Mouse (Mus musculus) CH12.LX (cell line): ENCODE measurements around the gene BC034090. TPM values are rescaled to one million over a fixed set of nuclear protein-coding genes. Genes with fewer than 3 reads are reported as not detected.

Experiments used
- DNase-seq: peaks from one replicate; pipeline ENCODE4 v3.0.0-alpha.2; 2013; ENCODE audit errors: extremely low read depth
- H3K27ac ChIP-seq: 2 replicates; pipeline ENCODE4 v1.5.1; 2012; ENCODE audit warnings: low read depth, mild to moderate bottlenecking, control low read depth, moderate library complexity; ENCODE audit not compliant: insufficient read depth
- H3K27me3 ChIP-seq: replicated peaks from 2 replicates; pipeline ENCODE3; 2012; ENCODE audit warnings: inconsistent platforms
- H3K36me3 ChIP-seq, 2 experiments: replicated peaks in 1 of 2; 2 replicates each; pipeline versions ENCODE3 to v1.6.1; 2012; ENCODE audit warnings: inconsistent platforms in 1 of 2, low read length in 1 of 2, mild to moderate bottlenecking in 1 of 2, mixed read lengths in 1 of 2, moderate library complexity in 1 of 2; ENCODE audit not compliant: control insufficient read depth in 1 of 2, insufficient read depth in 1 of 2
- H3K4me1 ChIP-seq, 2 experiments: 2 replicates each; pipeline ENCODE4 v1.6.1; 2012; ENCODE audit warnings: inconsistent platforms in 1 of 2, moderate library complexity in 1 of 2; ENCODE audit not compliant: insufficient read depth in 2 of 2, control insufficient read depth in 1 of 2
- H3K4me2 ChIP-seq: 2 replicates; pipeline ENCODE4 v1.6.1; 2012; ENCODE audit warnings: low read depth, mild to moderate bottlenecking, control low read depth; ENCODE audit not compliant: poor library complexity, insufficient read depth, severe bottlenecking
- H3K4me3 ChIP-seq, 3 experiments: fragments of 150-350 bp in 1 of 3; sonication (generic) in 1 of 3; replicated peaks in 1 of 3; 2 replicates each; pipeline versions ENCODE3 to v1.5.1; 2011 to 2012; ENCODE audit warnings: low read depth in 2 of 3, low read length in 2 of 3, mild to moderate bottlenecking in 2 of 3, moderate library complexity in 2 of 3, control low read depth in 1 of 3, improper control_type of control experiment in 1 of 3, inconsistent platforms in 1 of 3, mixed read lengths in 1 of 3; ENCODE audit not compliant: poor library complexity in 1 of 3
- H3K79me2 ChIP-seq: replicated peaks from 2 replicates; pipeline ENCODE4 v1.6.1; 2012; ENCODE audit warnings: mild to moderate bottlenecking, moderate library complexity; ENCODE audit not compliant: control insufficient read depth, poor library complexity, insufficient read depth, severe bottlenecking; ENCODE audit errors: extremely low read depth
- H3K9ac ChIP-seq: 2 replicates; pipeline ENCODE4 v1.6.1; 2012; ENCODE audit warnings: low read depth, mild to moderate bottlenecking, control low read depth, moderate library complexity; ENCODE audit not compliant: insufficient read depth
- H3K9me3 ChIP-seq: replicated peaks from 2 replicates; pipeline ENCODE3; 2012; ENCODE audit warnings: low read length, inconsistent platforms, mixed read lengths
- BHLHE40 ChIP-seq: IDR thresholded peaks from 2 replicates; pipeline ENCODE4 v1.6.1; 2011; ENCODE audit warnings: mild to moderate bottlenecking, low read depth, low read length, improper control_type of control experiment
- CHD2 ChIP-seq: IDR thresholded peaks from 2 replicates; pipeline ENCODE4 v1.6.1; 2011; ENCODE audit warnings: low read length, improper control_type of control experiment
- ELF1 ChIP-seq: IDR thresholded peaks from 2 replicates; pipeline ENCODE4 v1.6.1; 2014; ENCODE audit warnings: low read depth, mild to moderate bottlenecking, inconsistent platforms, low read length, improper control_type of control experiment
- ETS1 ChIP-seq: conservative IDR thresholded peaks from 2 replicates; pipeline ENCODE4 v1.6.1; 2012; ENCODE audit warnings: low read depth, mild to moderate bottlenecking, inconsistent platforms, low read length, improper control_type of control experiment, moderate library complexity
- IRF4 ChIP-seq: IDR thresholded peaks from 2 replicates; pipeline ENCODE4 v1.6.1; 2014; ENCODE audit warnings: low read depth, mild to moderate bottlenecking, inconsistent platforms, low read length, improper control_type of control experiment
- JUN ChIP-seq: IDR thresholded peaks from 2 replicates; pipeline ENCODE4 v1.6.1; 2011; ENCODE audit warnings: low read depth, mild to moderate bottlenecking, low read length, improper control_type of control experiment, moderate library complexity; ENCODE audit not compliant: insufficient read depth
- JUND ChIP-seq: conservative IDR thresholded peaks from 2 replicates; pipeline ENCODE4 v1.6.1; 2011; ENCODE audit warnings: low read depth, low read length, improper control_type of control experiment
- MAFK ChIP-seq: IDR thresholded peaks from 2 replicates; pipeline ENCODE4 v1.6.1; 2011; ENCODE audit warnings: low read length, improper control_type of control experiment; ENCODE audit not compliant: insufficient replicate concordance
- MEF2A ChIP-seq: IDR thresholded peaks from 2 replicates; pipeline ENCODE4 v1.6.1; 2014; ENCODE audit warnings: low read depth, mild to moderate bottlenecking, inconsistent platforms, low read length, improper control_type of control experiment, borderline replicate concordance
- MYC ChIP-seq: IDR thresholded peaks from 2 replicates; pipeline ENCODE4 v1.6.1; 2011; ENCODE audit warnings: low read depth, mild to moderate bottlenecking, improper control_type of control experiment, low read length
- NELFE ChIP-seq: IDR thresholded peaks from 2 replicates; pipeline ENCODE4 v1.6.1; 2011; ENCODE audit warnings: low read depth, low read length, improper control_type of control experiment
- PAX5 ChIP-seq: IDR thresholded peaks from 2 replicates; pipeline ENCODE4 v1.6.1; 2012; ENCODE audit warnings: low read length, inconsistent platforms, mixed read lengths
- POLR2AphosphoS2 ChIP-seq: IDR thresholded peaks from 2 replicates; pipeline ENCODE4 v1.6.1; 2011; ENCODE audit warnings: low read depth, low read length, improper control_type of control experiment
- RCOR1 ChIP-seq: conservative IDR thresholded peaks from 2 replicates; pipeline ENCODE4 v1.6.1; 2012; ENCODE audit warnings: low read depth, mild to moderate bottlenecking, inconsistent platforms, low read length, improper control_type of control experiment
- SIN3A ChIP-seq: IDR thresholded peaks from 2 replicates; pipeline ENCODE4 v1.6.1; 2012; ENCODE audit warnings: low read length, improper control_type of control experiment, inconsistent platforms
- TBP ChIP-seq: conservative IDR thresholded peaks from 2 replicates; pipeline ENCODE4 v1.6.1; 2011; ENCODE audit warnings: low read depth, low read length, improper control_type of control experiment
- TCF12 ChIP-seq: IDR thresholded peaks from 2 replicates; pipeline ENCODE4 v1.6.1; 2014; ENCODE audit warnings: low read depth, mild to moderate bottlenecking, inconsistent platforms, low read length, improper control_type of control experiment
- UBTF ChIP-seq: IDR thresholded peaks from 2 replicates; pipeline ENCODE4 v1.6.1; 2012; ENCODE audit warnings: low read depth, mild to moderate bottlenecking, inconsistent platforms, low read length, improper control_type of control experiment, moderate library complexity
- USF1 ChIP-seq: IDR thresholded peaks from 2 replicates; pipeline ENCODE4 v1.6.1; 2014; ENCODE audit warnings: low read depth, mild to moderate bottlenecking, inconsistent platforms, low read length, improper control_type of control experiment
- ZKSCAN1 ChIP-seq: IDR thresholded peaks from 2 replicates; pipeline ENCODE4 v1.6.1; 2012; ENCODE audit warnings: low read depth, inconsistent platforms, low read length, improper control_type of control experiment, borderline replicate concordance
- ZMIZ1 ChIP-seq: IDR thresholded peaks from 2 replicates; pipeline ENCODE4 v1.6.1; 2012; ENCODE audit warnings: low read depth, mild to moderate bottlenecking, inconsistent platforms, low read length, improper control_type of control experiment
- ZNF384 ChIP-seq: IDR thresholded peaks from 2 replicates; pipeline ENCODE4 v1.6.1; 2012; ENCODE audit warnings: low read depth, low read length, improper control_type of control experiment, inconsistent platforms
- dilution Hi-C: fragments of 300-500 bp; cut with MboI; formaldehyde crosslinking; loops from 2 replicates; pipeline ENCODE4 v1.14.3; 2020; ENCODE audit warnings: low sequenced_read_pairs; ENCODE audit not compliant: extremely low pct_unique_long_range_greater_than_20kb, extremely low pct_ligation_motif_present
- in situ Hi-C: fragments of 300-500 bp; cut with MboI; formaldehyde crosslinking; loops from 3 replicates; pipeline ENCODE4 v1.14.3; 2019; ENCODE audit warnings: low sequenced_read_pairs, low pct_ligation_motif_present, low pct_unique_long_range_greater_than_20kb, mixed read lengths
- polyA plus RNA-seq: library from polyadenylated mRNA; unstranded; fragments of >175 nt; gene quantifications from 2 replicates; pipeline ENCODE4 v1.2.1, GENCODE M21; 2012; ENCODE audit warnings: low read depth; ENCODE audit not compliant: insufficient read length
- total RNA-seq, 2 experiments: library from RNA; depleted of rRNA; stranded (reverse); fragments of 300-350 nt in 1 of 2; fragments of >200 nt in 1 of 2; gene quantifications; 2 replicates each; pipeline ENCODE4 v1.2.3; 2012 to 2014

The BC034090 gene
- total and polyA plus RNA-seq, 3 experiments: 1.6 to 4.6 (median 3.0) TPM

GRCm38 (mm10) chr1:155293446-155293845 lies 49.2 kb upstream of the BC034090 start (continued):
- TF ChIP-seq MAFK: no peak
- TF ChIP-seq JUND: 0 out of 2 replicates have a peak, but pooled peaks have one; percentile 37
- no peak for TF ChIP-seq SIN3A
- no peak for TF ChIP-seq UBTF
- TF ChIP-seq ZMIZ1: no peak
- no peak for TF ChIP-seq MYC
- TF ChIP-seq POLR2AphosphoS2: no peak
- no peak for TF ChIP-seq USF1
- TF ChIP-seq ELF1: no peak
- no peak for TF ChIP-seq TBP

DNA sequence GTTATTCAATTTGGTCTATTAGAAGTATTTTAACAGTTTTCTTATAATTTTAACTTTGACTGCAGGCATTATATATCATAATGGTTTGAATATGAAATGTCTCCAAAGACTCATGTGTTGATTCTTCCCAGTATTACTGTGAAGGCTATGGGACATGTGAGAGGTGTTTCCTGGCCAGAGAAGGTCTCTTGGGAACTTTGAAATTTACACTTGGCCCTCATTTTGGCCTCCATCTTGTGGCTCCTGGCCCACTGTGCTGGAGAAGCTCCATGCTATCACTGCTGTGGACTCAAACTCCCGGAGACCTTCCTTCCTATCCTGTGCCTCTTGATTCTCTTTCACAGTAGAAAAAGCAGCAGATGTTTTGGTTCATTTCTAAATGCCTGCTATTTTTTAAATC lies 45.2 kb upstream of the BC034090 start:
- H3K9ac ChIP-seq: no peak overlapping the region
- no peak overlapping the region for H3K4me2 ChIP-seq
- no peaks in the 10 kb centered on the region for H3K9me3 ChIP-seq
- peaks cover 15 to 59% of the 10 kb centered on the region in 2 experiments for H3K36me3 ChIP-seq
- dilution Hi-C loops: no loop called here
- no peak overlapping the region for H3K4me3 ChIP-seq
- H3K27ac ChIP-seq: no peak overlapping the region
- TF ChIP-seq ZNF384 (no peak), ELF1 (no peak), JUN (no peak), ZKSCAN1 (no peak), MEF2A (no peak), MYC (no peak), NELFE (no peak), RCOR1 (no peak), TBP (no peak), CHD2 (no peak), PAX5 (no peak)
- TF ChIP-seq, all 38 proteins: peak for 0
- no peak for DNase-seq
- in situ Hi-C loops: loop anchor here (5.0 kb wide), 1 partner anchor 62 kb away; no protein-coding TSS in a partner anchor
- H3K27me3 ChIP-seq: no peaks in the 10 kb centered on the region
- no peaks in the 10 kb centered on the region for H3K79me2 ChIP-seq
- peaks cover 0 to 9% of the 10 kb centered on the region in 2 experiments; a peak in 2 of 4 replicates for H3K4me1 ChIP-seq

DNA sequence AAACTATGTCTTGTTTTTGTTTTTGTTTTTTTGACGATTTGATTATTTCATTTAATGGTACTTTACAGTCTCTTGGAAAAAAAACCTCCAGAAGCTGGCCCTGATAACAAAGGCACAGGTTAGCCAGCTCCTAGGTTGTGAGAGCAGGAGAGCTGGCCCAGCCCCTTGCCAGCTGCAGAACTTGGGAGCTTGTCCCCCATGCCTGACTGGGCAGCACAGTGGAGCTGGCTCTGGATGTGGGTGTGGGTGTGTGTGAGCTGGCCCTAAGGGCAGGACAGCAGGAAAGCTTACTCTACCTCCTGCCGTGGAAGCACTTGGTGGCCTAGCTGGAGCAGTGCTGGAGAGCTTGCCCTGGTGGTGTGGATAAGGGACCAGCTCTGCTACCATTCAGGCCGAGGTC lies 43.8 kb upstream of the BC034090 start:
- Histone ChIP-seq H3K4me2 (no peak overlapping the region), H3K4me3 (no peak overlapping the region), H3K27me3 (no peaks in the 10 kb centered on the region), H3K79me2 (no peaks in the 10 kb centered on the region), H3K36me3 (peaks cover 15 to 70% of the 10 kb centered on the region in 2 experiments), H3K9ac (no peak overlapping the region), H3K27ac (no peak overlapping the region), H3K9me3 (no peaks in the 10 kb centered on the region), H3K4me1 (peaks cover 0 to 9% of the 10 kb centered on the region in 2 experiments; a peak in 1 of 4 replicates)
- dilution Hi-C loops (no loop called here), in situ Hi-C loops (loop anchor here (5.0 kb wide), 1 partner anchor 61 kb away; no protein-coding TSS in a partner anchor)
- DNase-seq: no peak
- TF ChIP-seq BHLHE40: no peak
- TF ChIP-seq NELFE: no peak
- TF ChIP-seq ZMIZ1: no peak
- no peak for TF ChIP-seq RCOR1
- no peak for TF ChIP-seq UBTF
- TF ChIP-seq ZNF384: no peak
- TF ChIP-seq IRF4: no peak
- no peak for TF ChIP-seq ETS1
- TF ChIP-seq TCF12: no peak
